Mouse (Mus musculus) pancreas, adult 10 weeks (tissue): ENCODE data around the gene Gse1. TPM values are rescaled to one million over a fixed set of nuclear protein-coding genes. Genes with fewer than 3 reads are reported as not detected.

Experiments
- polyA plus RNA-seq: library from polyadenylated mRNA; stranded (reverse); fragments of 350-450 nt; fragmentation: Illumina TruSeq; extraction: RNeasy Lipid Tissue Mini Kit (QIAGEN cat#74804); gene quantifications from one replicate; pipeline ENCODE4 v1.2.3, GENCODE M21; 2015; ENCODE audit warnings: low read depth, low replicate concordance; ENCODE audit not compliant: insufficient read depth

The Gse1 gene
- polyA plus RNA-seq: 6.9 TPM

DNA sequence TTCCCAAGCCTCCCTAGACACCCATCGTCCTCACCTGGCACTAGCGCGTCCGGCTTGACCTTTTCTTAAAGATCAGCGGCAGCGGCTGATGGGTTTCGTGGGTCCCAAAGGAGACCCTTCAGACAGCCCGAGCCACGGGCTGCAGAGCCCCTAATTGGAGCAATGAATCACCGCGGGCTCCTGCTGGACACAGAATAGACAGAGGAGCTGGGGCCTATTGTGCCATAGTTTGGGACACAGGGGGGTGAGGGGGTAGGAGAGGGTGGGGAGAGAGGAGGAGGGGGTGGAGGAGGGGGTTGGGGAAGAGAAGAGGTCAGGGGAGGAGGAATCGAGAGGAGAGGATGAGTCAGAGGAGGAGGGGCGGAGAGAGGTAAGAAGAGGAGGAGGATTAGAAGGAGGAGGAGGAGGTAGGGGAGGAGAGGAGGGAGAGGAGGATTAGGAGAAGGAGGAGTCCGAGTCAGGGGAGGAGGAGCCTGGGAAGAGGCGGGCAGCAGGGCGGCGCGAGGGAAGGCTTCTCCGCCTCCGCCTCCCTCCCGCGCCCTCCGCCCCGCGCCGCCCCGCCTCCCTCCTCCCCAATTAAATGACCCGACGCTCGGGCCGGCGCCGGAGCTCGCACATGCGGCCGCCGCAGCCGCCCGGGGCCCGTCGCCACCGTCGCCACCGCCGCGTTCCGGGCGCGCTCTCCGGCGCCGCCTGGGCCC, at the start of gene Gse1:
Gse1 (plus strand) TSS at position 566 of the 701 bp plus-strand sequence.

DNA sequence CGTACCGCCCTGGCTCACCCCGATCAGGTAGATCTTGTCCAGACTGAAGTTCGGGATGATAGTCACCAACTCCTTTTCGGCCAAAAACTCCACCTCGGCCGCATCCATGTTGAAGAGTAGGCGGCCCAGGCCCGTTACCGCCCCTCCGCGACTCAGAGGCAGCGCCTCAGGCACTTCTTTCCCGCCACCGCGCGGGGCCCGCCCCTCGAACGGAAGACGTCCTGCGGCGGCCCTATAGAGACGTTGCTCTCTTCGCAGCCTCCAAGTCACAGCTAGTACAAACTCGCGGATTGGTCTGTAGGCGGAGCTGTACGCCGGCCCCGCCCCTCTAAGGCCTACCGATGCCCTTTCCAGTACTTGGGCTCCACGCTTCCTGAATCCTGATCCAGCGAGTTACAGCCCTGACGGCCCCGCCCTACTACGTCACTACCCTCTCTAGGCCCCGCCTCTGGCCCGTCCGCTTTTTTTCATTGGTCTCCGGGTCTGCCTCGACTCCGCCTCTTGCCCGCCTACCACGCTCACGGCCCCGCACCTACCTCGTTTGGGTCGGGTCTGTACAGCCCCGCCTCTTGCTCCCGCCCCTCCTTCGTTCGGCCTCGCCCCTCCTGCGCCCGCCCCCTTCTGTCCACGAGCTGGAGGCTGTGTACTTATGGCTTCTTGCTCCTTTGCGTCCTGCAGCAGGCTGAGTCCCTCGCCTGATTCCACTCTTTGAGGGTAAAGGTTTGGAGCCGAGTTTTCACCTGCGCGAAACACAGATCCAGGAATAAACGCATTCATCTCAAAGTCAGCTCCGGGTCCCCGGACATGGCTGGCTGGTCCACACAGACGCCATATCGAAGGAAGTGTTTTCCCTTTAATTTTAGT, 360.9 kb downstream of the Gse1 start, which contains the start of gene Gins2:
Gins2 (minus strand) TSS at position 397 of the 864 bp plus-strand sequence.

Other genes starting within 250 kb of the Gse1 start
- gene Crispld2, start 236.0 kb upstream of the Gse1 start, polyA plus RNA-seq: 14.8 TPM
- 6.5 TPM for gene Zdhhc7, start 127.0 kb upstream of the Gse1 start, polyA plus RNA-seq
- 16.3 TPM for gene 6430548M08Rik, start 114.3 kb upstream of the Gse1 start, polyA plus RNA-seq
- 2.5 TPM for gene Fam92b, start 51.0 kb upstream of the Gse1 start, polyA plus RNA-seq